Mouse (Mus musculus): ENCODE measurements at regions not wholly inside any gene's neighbourhood (a gene's known extent, or its start where the extent isn't known, plus 50 kb on each side); places are given as distances from the start of the nearest gene placed in this dataset.

DNA sequence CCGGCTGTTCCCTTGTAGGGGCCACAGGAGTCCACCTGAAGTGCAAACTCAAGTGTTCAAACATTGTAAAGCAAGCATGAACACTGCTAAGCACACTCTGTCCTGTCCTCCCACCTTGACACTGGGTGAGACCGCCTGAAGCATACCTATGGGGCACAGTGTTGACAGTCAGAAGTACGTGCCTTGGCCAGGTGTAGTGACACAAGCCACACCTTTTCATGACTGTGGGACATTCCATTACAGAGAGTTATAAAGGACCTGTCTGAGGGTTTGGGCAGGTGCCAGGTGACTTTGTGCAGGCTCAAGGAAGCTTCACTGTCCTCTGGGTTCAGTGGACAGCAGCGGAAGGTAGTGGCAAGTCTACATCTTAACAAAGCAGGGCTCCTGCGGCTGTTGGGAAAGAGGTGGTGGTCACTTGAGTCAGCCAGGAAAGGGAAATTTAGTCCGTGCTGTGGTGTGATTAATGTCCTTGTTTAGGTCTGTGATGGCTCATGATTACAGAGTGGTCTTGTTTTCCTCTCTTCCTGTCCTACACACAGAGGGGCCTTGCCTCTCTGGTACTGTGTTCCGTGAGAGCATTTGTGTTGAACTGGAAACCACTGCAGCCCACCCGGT lies 112.5 kb downstream of the Nufip1 start:
- TF ChIP-seq ZNF384 (IDR thresholded peaks at IDR 0.05; ENCODE audit: low read depth, low read length), result no peak
- TF ChIP-seq ZC3H11A (IDR thresholded peaks at IDR 0.05; ENCODE audit: borderline replicate concordance, low read depth, low read length), result no peak
